Mouse (Mus musculus): ENCODE data around the gene Sestd1.

DNA sequence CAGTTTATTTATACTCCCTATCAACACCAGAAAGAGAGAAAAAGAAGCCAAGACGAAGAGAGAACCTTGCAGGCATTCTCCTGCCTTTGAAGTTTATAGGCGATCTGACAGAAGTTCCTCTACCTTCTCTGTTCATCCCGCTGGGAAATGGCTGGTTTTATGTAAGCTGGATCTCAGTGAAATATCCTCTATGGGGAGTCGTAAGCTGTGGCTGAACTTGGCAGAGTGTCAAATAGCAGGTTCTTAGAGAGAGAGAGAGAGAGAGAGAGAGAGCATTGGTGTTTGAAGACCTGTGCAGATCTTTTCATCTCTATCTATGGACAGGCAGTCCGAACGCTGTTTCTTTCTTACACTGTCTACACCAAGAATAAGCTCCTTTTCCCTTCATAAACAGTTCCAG, 107.0 kb downstream of the Sestd1 start:
- no peak for TF ChIP-seq CTCF (IDR thresholded peaks at IDR 0.05; ENCODE audit: extremely low read depth, insufficient read length, insufficient replicate concordance, low read depth, low read length)
- TF ChIP-seq POLR2A (IDR thresholded peaks at IDR 0.05; ENCODE audit: low read depth, low read length): no peak
